Mouse (Mus musculus): Measurements from ENCODE around the gene Erp29.

Erp29 gene

GRCm38 (mm10) chr5:121448450-121448849, 3.9 kb downstream of the Erp29 start:
- peak; percentile 30 for DNase-seq

DNA sequence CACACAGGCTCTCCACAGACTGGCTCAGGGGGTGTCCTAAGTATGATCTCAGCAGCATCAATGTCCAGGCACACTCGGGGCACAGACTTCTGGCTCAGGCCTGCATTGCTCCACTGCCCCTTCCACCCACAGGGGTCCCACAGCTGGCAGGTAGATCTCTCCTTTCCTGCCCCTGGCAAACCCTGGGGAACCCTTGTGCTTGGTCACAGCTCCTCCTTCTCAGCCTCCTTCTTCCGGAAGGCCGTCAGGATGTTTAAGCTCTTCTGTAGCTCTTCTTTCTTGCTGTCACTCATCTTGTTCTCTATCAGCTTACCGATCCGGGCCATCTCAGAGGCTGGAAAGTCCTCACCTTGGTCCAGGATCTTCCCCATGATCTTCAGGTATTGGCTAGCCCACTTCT, 7.4 kb downstream of the Erp29 start:
- DNase-seq = no peak

DNA sequence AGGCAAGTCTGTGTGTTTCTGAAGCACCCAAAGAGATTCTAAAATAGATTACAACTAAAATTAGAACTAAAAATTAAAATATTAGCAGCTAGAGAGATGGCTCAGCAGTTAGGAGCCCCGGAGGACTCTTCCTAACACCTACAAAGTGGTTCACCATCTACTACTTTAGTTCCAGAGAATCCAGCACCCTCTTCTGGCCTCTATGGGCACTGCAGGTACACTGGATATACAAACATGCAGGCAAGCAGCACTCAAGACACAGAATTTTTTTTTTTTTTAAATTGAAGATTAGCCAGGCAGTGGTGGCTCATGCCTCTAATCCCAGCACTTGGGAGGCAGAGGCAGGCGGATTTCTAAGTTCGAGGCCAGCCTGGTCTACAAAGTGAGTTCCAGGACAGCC, 8.8 kb downstream of the Erp29 start:
- peak; percentile 67 for DNase-seq

- DNase-seq = no peak
Measured at GRCm38 (mm10) chr5:121438756-121439155, 13.6 kb downstream of the Erp29 start.

- no peak for DNase-seq
Measured at GRCm38 (mm10) chr5:121438131-121438530, 14.2 kb downstream of the Erp29 start.

DNA sequence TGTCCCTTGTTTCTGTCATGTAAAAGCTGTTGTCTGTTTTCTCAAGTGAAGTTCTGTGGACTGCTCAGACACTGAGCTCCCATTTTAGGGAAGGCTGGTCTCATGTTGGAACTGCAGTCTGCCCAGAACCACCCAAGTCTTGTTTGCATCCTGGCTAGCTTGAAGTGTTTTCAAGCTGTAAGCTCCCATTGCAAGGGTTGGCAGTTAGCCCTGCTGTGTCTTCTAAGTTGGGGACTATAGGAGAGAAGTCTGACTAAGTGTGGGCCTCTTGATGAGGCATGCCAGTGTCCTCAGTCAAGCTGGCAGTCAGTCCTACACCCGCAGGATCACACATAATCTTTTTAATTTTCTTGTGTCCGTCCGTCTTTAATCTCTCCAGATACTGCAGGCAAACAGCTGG, 23.4 kb downstream of the Erp29 start:
- DNase-seq = no peak

DNA sequence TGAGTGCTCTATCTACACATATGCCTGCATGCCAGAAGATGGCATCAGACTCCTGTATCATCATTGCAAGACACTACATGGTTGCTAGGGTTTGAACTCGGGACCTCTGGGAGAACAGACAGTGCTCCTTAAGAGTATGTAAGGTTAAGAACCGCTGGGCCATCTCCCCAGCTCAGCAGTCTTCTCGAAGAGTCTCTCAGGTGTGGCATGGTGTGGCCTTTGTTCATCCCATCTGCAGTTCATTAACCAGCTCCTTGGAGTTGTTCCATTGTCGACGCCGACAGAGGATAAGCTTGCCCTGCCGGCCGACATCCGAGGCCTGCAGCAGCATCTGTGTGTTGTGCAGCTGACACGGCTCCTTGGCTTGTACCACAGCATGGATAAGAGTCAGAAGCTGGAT, 29.0 kb downstream of the Erp29 start:
- peak; percentile 74 for DNase-seq

DNA sequence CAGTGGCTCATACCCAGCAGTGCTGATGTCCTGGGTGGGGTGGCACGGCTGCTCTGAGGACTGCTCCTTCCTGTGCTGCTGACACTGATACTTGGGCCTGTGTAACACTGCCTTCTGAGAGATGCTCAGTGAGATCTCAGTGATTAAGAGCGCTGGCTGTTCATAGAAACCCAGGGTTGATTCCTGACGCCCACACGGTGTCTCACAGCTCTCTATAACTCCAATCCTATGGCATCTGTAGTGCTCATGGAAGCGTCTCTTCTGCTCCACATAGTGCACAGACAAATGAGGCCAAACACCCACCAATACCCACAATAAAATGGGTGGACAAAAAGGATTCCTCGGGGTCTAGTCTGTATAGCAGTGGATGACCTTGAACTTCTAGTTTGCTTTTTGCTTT, 29.5 kb downstream of the Erp29 start:
- DNase-seq = no peak

- DNase-seq = no peak
Measured at GRCm38 (mm10) chr5:121420721-121421120, 31.6 kb downstream of the Erp29 start.

DNA sequence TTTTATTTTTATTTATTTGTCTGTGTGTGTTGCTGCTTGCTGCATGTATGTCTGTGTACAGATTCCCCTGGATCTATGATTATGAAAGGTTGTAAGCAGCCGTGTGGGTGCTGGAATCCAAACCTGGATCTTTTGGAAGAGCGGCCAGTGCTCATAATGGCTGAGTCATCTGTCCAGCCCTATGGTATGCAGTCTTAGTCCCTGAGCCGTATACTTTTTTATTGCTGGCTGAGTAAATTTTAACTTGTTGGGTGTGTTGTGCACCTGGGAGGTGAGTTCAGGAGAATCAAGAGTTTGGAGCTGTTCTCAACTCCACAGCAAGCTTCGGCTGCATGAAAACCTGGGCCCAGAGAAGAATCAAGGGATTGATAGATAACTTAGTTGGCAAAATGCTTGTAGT, 41.3 kb downstream of the Erp29 start:
- no peak for DNase-seq

DNA sequence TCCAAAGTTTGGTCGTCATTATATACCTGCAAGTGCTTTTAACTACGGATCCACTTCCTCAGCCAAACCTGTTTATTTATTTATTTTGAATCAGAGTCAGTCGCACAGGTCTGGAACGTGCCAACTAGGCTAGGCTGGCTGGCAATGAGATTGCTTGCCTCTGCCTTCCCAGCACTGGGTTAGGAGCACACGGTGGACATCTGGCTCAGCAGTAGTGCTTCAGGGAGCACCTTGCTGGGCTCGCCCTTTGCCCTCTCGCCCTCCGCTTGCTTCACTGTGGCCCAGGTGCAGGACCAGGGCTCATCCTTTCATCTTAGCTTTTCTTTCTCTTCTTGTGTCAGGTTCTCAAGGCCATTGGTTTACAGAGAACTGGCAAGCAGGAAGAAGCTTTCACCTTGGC, 44.5 kb downstream of the Erp29 start:
- DNase-seq = no peak

DNA sequence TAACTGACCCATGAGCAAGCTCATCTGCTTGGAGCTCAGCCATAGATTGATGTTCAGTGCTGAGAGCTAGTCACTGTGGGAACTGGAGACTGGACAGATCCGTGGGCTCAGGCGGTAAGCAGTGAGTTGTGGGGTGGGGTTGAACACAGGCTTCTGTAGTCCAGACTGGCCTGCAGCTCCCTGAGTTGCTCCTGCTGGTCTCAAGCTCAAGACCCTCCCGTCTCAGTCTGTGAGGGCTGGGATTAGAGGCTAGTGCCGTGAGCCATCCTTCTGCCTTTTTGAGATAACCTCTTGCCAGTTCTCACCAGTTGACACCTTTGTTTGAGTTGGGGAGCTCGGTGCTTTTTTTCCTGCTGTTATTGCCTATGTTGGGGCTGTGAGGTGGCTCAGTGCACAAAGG, 51.5 kb downstream of the Erp29 start:
- DNase-seq = no peak

- DNase-seq = no peak
Measured at GRCm38 (mm10) chr5:121400064-121400463, 52.2 kb downstream of the Erp29 start.

GRCm38 (mm10) chr5:121399540-121399939, 52.8 kb downstream of the Erp29 start:
- DNase-seq = no peak

- DNase-seq = no peak
Measured at GRCm38 (mm10) chr5:121398965-121399462, 53.3 kb downstream of the Erp29 start.

- no peak for DNase-seq
Measured at GRCm38 (mm10) chr5:121398146-121398964, 54.0 kb downstream of the Erp29 start.

DNA sequence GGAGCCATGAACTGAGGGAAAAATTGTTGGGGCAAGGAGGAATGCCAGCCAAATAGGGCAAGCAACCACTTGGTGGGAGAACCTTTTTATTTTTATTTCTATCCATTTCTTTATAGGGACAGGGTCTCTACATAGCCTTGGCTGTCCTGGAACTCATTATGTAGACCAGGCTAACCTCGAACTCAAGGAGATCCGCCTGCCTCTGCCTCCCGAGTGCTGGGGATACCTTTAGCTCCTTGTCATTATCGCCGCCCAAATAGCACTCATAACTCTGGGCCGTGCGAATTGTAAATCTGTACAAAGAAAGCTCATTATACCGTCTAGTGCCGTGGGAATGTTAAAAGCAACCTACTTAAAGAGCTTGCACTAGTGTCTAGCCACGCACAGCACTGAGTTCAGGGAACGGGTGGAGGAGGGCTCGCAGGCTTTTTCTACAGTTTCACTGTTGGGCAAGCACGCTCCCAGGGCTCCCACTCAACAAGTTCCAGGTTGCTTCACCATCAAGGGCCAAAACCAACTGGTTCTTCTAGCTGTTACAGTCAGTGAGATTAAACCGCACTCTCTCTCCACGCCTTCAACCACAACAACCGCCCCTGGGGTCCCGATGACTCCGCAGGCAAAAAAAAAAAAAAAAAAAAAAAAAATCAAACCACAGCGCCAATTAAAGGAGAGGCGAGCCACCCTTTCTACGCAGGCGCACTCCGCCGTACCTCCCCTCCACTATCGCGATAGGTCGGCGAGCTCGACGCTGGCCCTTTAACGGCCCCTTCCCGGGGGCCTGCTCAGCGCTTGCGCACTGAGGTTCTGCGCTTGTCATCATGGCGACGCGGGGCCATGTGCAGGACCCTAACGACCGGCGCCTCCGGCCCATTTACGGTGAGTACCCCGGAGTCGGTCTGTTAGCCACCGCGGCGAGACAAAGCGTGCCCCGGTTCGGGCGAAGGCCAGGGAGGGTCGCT, 54.8 kb downstream of the Erp29 start, which contains the start of gene Naa25:
Naa25 (plus strand) TSS at position 750 of the 959 bp plus-strand sequence.
- DNase-seq = peak; percentile 98

DNA sequence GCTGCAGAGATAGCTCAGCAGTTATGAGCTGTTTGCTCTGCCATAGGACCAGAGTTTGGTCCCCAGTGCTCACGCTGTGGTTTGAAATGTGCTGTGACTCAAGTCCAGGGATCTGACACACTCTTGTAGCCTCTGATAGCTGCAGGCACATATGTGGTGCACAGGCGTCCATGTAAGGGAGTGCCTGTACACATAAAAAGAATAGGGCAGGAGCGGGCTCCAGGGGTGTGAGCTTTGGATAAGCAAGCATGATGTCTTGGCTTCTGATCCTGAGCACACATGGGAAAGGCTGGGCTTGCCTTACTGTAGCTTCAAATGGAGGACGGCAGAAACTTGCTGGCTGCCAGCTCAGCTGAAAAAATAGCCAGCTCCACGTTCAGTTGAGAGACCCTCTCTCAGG, 56.7 kb downstream of the Erp29 start:
- no peak for DNase-seq

GRCm38 (mm10) chr5:121393402-121393801, 58.9 kb downstream of the Erp29 start:
- no peak for DNase-seq

GRCm38 (mm10) chr5:121392667-121393380, 59.5 kb downstream of the Erp29 start:
- DNase-seq = peak; percentile 57

GRCm38 (mm10) chr5:121389691-121390090, 62.6 kb downstream of the Erp29 start:
- DNase-seq = no peak

DNA sequence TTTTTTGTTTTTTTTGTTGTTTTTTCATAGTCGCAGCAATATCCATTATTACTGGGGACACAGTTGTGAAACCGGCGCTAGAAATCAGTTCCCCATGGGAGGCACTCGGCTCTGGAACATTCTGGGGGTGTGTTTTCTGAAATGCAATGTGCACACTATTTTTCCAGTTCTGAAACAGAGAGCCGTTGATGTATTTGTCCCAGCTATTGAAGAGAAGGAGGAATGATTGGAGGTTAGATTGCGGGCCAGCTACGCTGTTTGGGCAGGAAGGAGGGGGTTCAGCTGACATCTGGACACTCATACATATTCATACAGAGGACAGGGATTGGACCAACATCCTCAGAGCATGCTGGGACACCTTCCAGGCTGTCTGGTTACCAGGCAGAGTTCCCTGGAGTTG, 63.2 kb downstream of the Erp29 start:
- no peak for DNase-seq

DNA sequence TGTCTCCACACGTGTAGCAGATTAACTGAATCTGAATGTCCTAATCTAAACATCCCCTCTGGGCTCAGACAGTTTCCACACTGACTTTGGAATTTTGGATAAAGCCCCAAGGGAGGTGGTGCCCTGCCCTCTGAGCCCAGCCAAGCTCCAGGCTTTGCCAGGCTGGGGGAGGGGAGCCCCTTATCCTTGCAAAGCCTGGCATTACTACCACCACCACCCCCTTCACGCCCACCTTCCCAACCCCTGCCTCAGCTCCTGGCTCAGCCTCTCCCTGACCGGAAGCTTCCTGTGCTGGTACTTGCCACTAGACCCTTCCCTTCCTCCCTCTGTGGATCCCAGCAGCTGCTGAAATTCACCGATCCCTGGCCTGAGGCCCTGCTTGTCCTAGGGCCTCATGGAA, 65.2 kb downstream of the Erp29 start:
- peak; percentile 31 for DNase-seq
